Mouse (Mus musculus) kidney, embryonic 16.5 days (tissue): Measurements from ENCODE around the gene Dqx1. TPM values are rescaled to one million over a fixed set of nuclear protein-coding genes. Genes with fewer than 3 reads are reported as not detected.

Source experiments
- ATAC-seq: fragments of 200-750 bp; cut with Nextera tagmentation; 2 replicates; pipeline ENCODE4 v1.8.0; 2017; ENCODE audit warnings: moderate TSS enrichment; ENCODE audit not compliant: low FRiP score, low TSS enrichment
- H3K27ac ChIP-seq: fragments of 300-500 bp; sonication (generic); 2 replicates; pipeline ENCODE4 v1.5.1; 2014; ENCODE audit warnings: low read length
- H3K27me3 ChIP-seq: fragments of 300-500 bp; sonication (generic); 2 replicates; pipeline ENCODE4 v1.6.1; 2014; ENCODE audit warnings: low read length, control low read depth, mixed read lengths; ENCODE audit not compliant: insufficient read depth
- H3K36me3 ChIP-seq: fragments of 300-500 bp; sonication (generic); 2 replicates; pipeline ENCODE4 v1.6.1; 2014; ENCODE audit warnings: low read length, control low read depth, mixed read lengths; ENCODE audit not compliant: insufficient read depth
- H3K4me1 ChIP-seq: fragments of 300-500 bp; sonication (generic); 2 replicates; pipeline ENCODE4 v1.6.1; 2014; ENCODE audit warnings: low read length, control low read depth, mixed read lengths; ENCODE audit not compliant: insufficient read depth
- H3K4me2 ChIP-seq: fragments of 300-500 bp; sonication (generic); replicated peaks from 2 replicates; pipeline ENCODE4 v1.6.1; 2014; ENCODE audit warnings: low read depth, low read length
- H3K4me3 ChIP-seq: fragments of 300-500 bp; sonication (generic); 2 replicates; pipeline ENCODE4 v1.5.1; 2014; ENCODE audit warnings: mild to moderate bottlenecking, low read length
- H3K9ac ChIP-seq: fragments of 300-500 bp; sonication (generic); replicated peaks from 2 replicates; pipeline ENCODE4 v1.6.1; 2014; ENCODE audit warnings: low read length
- H3K9me3 ChIP-seq: fragments of 300-500 bp; sonication (generic); 2 replicates; pipeline ENCODE4 v1.6.1; 2016; ENCODE audit warnings: low read length, control low read depth
- WGBS: fragments of 180-500 bp; shearing (Covaris S2); extraction: QIAGEN DNeasy Blood & Tissue Kit; methylation state at CpG from one replicate; pipeline ENCODE4 v1.1.7; 2014; 5-methylcytosine and 5-hydroxymethylcytosine counted together
- polyA plus RNA-seq: library from polyadenylated mRNA; unstranded; fragments of >200 nt; fragmentation: Nextera tagmentation; extraction: Ambion mirVana; gene quantifications from 2 replicates; pipeline ENCODE4 v1.2.1, GENCODE M21; 2015

Dqx1 gene
- polyA plus RNA-seq, 1 experiment from 2014 or later: 5.2 TPM

DNA sequence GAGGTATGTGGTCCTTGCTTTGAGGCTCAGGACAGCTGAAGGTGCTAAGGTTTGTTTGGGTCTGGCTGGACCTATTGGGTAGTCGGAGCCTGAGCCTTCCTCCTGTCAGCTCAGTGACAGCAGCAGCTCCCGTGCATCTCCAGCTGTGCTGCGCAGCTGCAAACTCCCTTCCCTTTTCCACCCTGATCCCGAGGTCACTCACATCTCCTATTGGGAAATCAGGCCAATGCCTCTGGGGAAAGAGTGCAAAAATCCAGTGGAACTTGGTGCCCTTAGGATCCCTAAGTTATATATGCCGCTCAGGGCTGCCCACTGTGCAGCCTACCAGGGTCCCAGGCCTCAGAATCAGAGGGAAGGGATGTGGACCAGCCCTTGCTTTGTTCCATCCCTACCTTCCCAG, 25.9 kb downstream of the Dqx1 start:
- H3K4me2 ChIP-seq: no peak overlapping the region
- peaks cover 16% of the 10 kb centered on the region for H3K36me3 ChIP-seq
- H3K4me3 ChIP-seq: no peak overlapping the region
- no peaks in the 10 kb centered on the region for H3K9me3 ChIP-seq
- ATAC-seq: 0 out of 2 replicates have a peak, but pooled peaks have one; percentile 1
- no peak overlapping the region for H3K9ac ChIP-seq
- 20% methylated on average over 5 of the region's 5 CpGs for WGBS
- H3K27me3 ChIP-seq: peaks cover 22% of the 10 kb centered on the region
- peaks cover 63% of the 10 kb centered on the region for H3K4me1 ChIP-seq
- no peak overlapping the region for H3K27ac ChIP-seq

DNA sequence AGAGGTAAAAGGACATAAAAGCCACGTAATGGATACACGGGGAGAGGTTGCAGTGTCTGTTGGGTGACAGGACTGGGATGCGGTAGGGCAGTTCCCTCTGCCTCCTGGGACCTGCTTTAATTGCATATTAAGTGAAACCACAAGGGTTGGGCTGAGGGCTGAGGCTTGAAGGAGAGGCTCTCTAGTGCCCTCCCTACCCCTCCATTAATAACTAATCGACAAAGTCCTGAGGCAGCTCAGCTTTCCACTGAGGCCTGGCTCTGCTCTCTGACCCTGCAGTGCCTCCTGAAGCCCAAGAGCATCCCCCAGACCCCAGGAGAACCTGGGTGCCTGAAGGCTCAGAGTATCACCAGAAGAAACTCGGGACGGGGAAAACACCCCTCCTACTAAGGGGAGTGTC, 26.8 kb downstream of the Dqx1 start:
- 8% methylated on average over 6 of the region's 6 CpGs for WGBS
- Histone ChIP-seq H3K4me1 (peaks cover 55% of the 10 kb centered on the region), H3K27ac (peak overlapping the region; percentile 61; the same call in 1 of the 2 replicates), H3K9me3 (no peaks in the 10 kb centered on the region), H3K36me3 (peaks cover 16% of the 10 kb centered on the region), H3K27me3 (peaks cover 27% of the 10 kb centered on the region), H3K4me3 (no peak overlapping the region), H3K9ac (0 out of 2 replicates have a peak overlapping the region, but pooled peaks have one; percentile 35), H3K4me2 (peak overlapping the region; percentile 34)
- peak; percentile 54; the same call in 1 of the 2 replicates for ATAC-seq

DNA sequence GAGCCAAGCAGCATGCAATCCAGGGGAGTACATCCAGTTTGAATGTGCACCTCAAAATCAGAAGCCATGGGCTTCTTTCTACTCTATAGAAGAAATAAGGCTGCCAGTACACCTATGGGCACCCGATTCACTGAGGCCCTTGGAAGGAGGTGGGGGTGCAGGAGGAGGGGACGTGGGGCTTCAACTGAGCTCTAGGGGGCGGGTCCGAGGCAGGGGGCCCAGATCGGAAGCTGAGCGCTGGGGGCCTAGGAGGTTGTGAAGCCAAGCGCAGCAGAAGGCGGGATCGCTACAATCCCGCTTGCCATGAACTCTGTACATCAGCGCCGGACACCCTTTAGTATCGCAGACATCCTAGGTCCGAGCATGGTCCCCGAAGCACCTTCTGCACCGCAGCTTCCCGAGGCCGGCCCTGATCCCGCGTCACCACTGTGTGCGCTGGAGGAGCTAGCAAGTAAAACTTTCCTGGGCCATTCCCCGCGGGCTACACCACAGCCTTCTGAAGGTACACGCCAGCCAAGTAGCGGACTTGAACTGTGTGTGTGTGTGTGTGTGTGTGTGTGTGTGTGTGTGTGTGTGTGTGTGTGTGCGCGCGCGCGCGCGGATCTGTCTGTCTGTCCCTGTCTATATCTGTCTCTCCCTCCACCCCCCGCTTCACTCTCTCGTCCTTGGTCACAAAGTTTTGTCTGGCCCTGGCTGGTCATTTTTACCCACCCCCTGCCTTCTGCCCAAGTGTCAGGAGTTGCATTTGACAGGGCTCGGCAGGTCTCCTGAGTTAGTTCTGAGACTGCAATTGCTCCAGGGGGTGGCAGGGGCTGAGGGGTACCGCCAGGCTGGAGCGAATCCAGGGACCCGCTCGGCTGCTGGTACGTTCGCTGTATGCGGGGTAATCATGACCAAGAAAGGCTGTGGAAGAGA, 28.7 kb downstream of the Dqx1 start, which contains the start of gene Lbx2:
Gene Lbx2, plus strand, starts transcription at position 247 of the 915 bp plus-strand sequence.
- Histone ChIP-seq H3K4me2 (peak within 1 kb of the TSS; percentile 56), H3K27ac (0 out of 2 replicates have a peak within 1 kb of the TSS, but pooled peaks have one; percentile 5), H3K36me3 (peaks cover 7% of the 10 kb centered on the region), H3K27me3 (peaks cover 30% of the 10 kb centered on the region), H3K9ac (peak within 1 kb of the TSS; percentile 63), H3K4me1 (peaks cover 54% of the 10 kb centered on the region), H3K4me3 (peak within 1 kb of the TSS; percentile 41), H3K9me3 (no peaks in the 10 kb centered on the region)
- 6% methylated on average over 41 of the region's 42 CpGs for WGBS
- no peak for ATAC-seq

DNA sequence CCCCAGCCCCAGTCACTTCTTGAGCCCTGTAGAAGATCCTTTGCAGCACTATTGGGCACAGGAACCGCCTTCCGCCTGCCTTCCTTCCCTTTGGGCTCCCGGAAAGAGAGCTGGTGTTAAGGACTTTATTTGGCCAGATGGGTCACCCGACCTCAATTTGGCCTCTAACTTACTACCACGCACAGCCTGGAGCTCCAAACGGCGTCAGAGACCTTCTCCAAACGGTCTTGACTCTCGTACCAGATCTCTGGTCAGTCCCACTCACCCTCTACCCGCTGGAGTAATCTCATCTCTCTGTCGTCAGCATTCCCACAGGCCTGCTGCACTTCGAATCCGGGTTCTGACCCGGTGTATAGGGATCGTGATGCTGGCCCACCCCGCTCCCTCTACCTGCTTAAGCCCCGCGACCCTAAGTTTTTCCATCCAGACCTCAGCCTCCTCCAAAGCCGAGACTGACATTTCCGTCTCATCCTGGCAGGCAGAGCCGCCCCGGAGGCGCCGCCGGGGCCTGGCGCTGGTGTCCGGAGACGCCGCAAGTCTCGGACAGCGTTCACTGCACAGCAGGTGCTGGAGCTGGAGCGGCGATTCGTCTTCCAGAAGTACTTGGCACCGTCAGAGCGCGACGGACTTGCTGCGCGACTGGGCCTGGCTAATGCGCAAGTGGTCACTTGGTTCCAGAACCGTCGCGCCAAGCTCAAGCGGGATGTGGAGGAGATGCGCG, 29.7 kb downstream of the Dqx1 start:
- Histone ChIP-seq H3K9me3 (no peaks in the 10 kb centered on the region), H3K9ac (peak overlapping the region; percentile 14), H3K27me3 (peaks cover 30% of the 10 kb centered on the region), H3K4me1 (peaks cover 54% of the 10 kb centered on the region), H3K36me3 (peaks cover 1% of the 10 kb centered on the region; the same call in 1 of the 2 replicates), H3K4me2 (peak overlapping the region; percentile 56), H3K27ac (no peak overlapping the region), H3K4me3 (peak overlapping the region; percentile 39)
- 3% methylated on average over 47 of the region's 47 CpGs for WGBS
- no peak for ATAC-seq

DNA sequence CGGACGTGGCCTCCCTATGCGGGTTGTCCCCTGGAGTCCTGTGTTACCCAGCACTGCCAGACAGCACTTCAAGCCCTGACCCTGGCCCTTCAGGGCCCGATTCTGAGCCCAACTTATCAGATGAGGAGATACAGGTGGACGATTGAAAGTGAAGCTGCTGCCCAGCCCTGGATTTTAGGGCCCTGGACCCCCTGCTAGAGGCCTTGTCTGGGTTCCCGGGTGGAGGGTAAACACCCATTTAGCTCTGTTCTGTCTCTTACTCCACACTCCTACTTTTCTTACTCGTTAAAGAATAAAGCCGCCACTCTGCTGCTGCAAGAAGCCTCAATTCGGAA, 30.2 kb downstream of the Dqx1 start:
- peaks cover 30% of the 10 kb centered on the region for H3K27me3 ChIP-seq
- peaks cover 51% of the 10 kb centered on the region for H3K4me1 ChIP-seq
- no peaks in the 10 kb centered on the region for H3K36me3 ChIP-seq
- peak overlapping the region; percentile 14 for H3K9ac ChIP-seq
- peak overlapping the region; percentile 56 for H3K4me2 ChIP-seq
- H3K9me3 ChIP-seq: no peaks in the 10 kb centered on the region
- no peak overlapping the region for H3K27ac ChIP-seq
- no peak for ATAC-seq
- peak overlapping the region; percentile 39 for H3K4me3 ChIP-seq
- 20% methylated on average over 9 of the region's 9 CpGs for WGBS

DNA sequence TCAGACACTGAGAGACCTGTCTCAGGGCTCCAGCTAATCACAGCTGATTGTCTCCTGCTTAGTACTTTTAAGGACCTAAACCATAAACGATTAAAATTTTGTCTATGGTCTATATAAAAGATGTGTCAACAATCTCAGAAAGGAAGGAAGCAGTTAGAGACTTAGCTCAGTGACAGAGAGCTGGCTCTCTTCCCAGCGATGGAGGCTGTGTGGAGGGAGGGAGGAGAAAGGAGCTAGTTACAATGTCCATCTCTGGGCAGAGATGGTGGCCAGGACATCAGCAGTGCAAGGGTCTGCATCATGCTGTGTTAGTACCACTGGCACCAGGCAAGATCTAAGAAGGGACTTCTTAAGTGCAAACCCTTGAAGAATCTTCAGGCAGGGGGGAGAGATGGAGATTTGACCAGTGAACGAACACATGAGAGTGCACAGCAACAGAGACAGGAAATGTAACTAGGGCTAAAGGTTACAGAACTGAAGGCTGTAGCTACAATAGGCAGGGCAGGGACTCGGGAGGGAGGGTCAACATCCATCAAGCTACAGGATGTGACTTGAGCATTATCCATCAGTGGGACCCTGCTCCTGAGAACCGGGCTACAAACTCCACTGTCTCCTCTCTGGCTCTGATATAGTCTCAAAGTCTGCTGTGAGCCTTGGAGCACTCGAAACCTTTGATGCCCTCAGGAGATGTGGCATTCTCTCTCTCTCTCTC, 34.9 kb downstream of the Dqx1 start:
- 25% methylated on average over 6 of the region's 6 CpGs for WGBS
- H3K36me3 ChIP-seq: no peaks in the 10 kb centered on the region
- peak overlapping the region; percentile 26 for H3K27ac ChIP-seq
- H3K27me3 ChIP-seq: peaks cover 18% of the 10 kb centered on the region
- H3K4me1 ChIP-seq: peaks cover 7% of the 10 kb centered on the region
- no peak overlapping the region for H3K9ac ChIP-seq
- no peak overlapping the region for H3K4me2 ChIP-seq
- ATAC-seq: 0 out of 2 replicates have a peak, but pooled peaks have one; percentile 18
- no peaks in the 10 kb centered on the region for H3K9me3 ChIP-seq
- H3K4me3 ChIP-seq: no peak overlapping the region

DNA sequence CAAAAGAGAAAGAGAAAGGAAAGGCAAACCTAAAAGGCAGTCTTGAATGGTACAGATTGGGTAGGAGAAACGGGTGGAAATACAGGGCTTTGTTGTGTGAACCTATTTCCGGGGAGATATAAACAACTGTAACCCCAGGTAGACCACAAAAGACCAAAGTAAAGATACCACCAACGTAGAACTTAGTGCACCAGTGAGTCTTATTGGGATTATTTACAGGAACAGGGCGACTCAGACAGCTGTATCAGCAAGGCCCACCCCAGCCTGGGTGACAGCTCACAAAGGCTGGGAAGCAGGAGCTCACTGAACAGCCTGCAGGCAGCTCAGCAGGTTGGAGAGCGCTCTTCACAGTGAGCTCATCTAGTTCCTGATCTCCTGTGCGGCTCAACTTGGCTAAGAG, 38.3 kb downstream of the Dqx1 start:
- H3K9me3 ChIP-seq: no peaks in the 10 kb centered on the region
- no peaks in the 10 kb centered on the region for H3K36me3 ChIP-seq
- no peak overlapping the region for H3K27ac ChIP-seq
- no peak for ATAC-seq
- 50% methylated on average over 6 of the region's 6 CpGs for WGBS
- no peak overlapping the region for H3K4me2 ChIP-seq
- H3K9ac ChIP-seq: no peak overlapping the region
- peaks cover 14% of the 10 kb centered on the region for H3K4me1 ChIP-seq
- H3K27me3 ChIP-seq: no peaks in the 10 kb centered on the region
- no peak overlapping the region for H3K4me3 ChIP-seq

DNA sequence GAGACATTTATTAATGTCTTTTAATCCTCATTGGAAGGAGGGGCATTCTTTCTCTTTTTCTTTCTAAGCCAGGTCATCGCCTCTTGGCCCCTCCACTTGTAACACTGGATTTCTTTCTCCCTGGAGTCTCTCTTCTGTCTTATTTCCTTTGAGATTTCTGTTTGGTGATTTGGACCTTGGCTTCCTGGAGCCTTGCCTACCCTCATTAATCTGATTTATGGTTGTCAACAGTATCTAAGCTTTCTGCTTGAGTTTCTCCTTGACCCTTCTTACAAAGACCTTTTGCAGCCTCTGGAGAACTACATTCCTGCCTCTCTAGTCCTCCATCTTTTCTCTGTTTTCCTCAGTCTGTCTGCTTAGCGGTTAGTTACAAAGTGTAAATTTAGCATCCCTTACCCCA, 40.8 kb downstream of the Dqx1 start:
- Histone ChIP-seq H3K4me1 (peaks cover 28% of the 10 kb centered on the region), H3K9me3 (no peaks in the 10 kb centered on the region), H3K27ac (peak overlapping the region; percentile 47; the same call in 1 of the 2 replicates), H3K36me3 (no peaks in the 10 kb centered on the region), H3K27me3 (no peaks in the 10 kb centered on the region), H3K9ac (no peak overlapping the region), H3K4me3 (no peak overlapping the region), H3K4me2 (no peak overlapping the region)
- ATAC-seq: no peak
- 26% methylated on average over 2 of the region's 2 CpGs for WGBS

DNA sequence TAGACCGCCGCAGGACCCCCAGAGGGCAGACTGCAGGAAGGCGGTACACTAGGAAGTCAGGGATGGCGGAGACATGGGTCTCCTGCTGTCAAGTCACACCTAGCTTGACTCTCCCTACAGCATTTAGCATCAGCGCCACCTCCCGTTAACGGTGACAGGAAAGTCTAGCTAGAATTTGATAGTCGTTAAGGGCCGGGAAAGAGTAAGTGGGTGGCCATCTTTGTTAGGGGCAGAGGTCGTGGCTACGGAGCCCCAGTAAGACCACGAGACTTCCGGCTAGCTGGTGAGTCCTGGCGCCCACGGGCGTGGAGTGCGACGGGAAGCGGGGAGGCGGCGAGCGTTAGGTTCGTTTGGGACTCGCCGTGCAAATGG, 43.7 kb downstream of the Dqx1 start, which contains the start of the genes Ccdc142 and Gm42688:
Gene Ccdc142, plus strand, starts transcription at position 286 of the 372 bp plus-strand sequence.
Gene Gm42688, plus strand, starts transcription at position 302 of the 372 bp plus-strand sequence.
- peaks cover 30% of the 10 kb centered on the region for H3K4me1 ChIP-seq
- no peaks in the 10 kb centered on the region for H3K9me3 ChIP-seq
- H3K4me3 ChIP-seq: peak within 1 kb of the TSS; percentile 71
- H3K4me2 ChIP-seq: peak within 1 kb of the TSS; percentile 99
- H3K9ac ChIP-seq: peak within 1 kb of the TSS; percentile 86
- peak within 1 kb of the TSS; percentile 84 for H3K27ac ChIP-seq
- peak; percentile 89 for ATAC-seq
- WGBS: under 1% methylated on average over 25 of the region's 25 CpGs
- H3K36me3 ChIP-seq: no peaks in the 10 kb centered on the region
- no peaks in the 10 kb centered on the region for H3K27me3 ChIP-seq
